Mouse (Mus musculus) embryonic facial prominence, embryonic 12.5 days (tissue): ENCODE measurements at regions not wholly inside any gene's neighbourhood (a gene's known extent, or its start where the extent isn't known, plus 50 kb on each side); places are given as distances from the start of the nearest gene placed in this dataset.
"Not testable (repeated sequence)": the region's sequence is repeated elsewhere in the genome, so short reads cannot be mapped to it uniquely, and the experiment has no call there.

Source experiments
- ATAC-seq: fragments of 200-750 bp; cut with Nextera tagmentation; 2 replicates; pipeline ENCODE4 v1.8.0; 2017; ENCODE audit not compliant: insufficient number of reproducible peaks, insufficient read depth, low FRiP score, low TSS enrichment
- H3K27ac ChIP-seq: fragments of 300-500 bp; sonication (generic); 2 replicates; pipeline ENCODE4 v1.5.1; 2016; ENCODE audit warnings: mild to moderate bottlenecking
- H3K27me3 ChIP-seq: fragments of 300-500 bp; sonication (generic); 2 replicates; pipeline ENCODE4 v1.6.1; 2016; ENCODE audit warnings: mild to moderate bottlenecking, moderate library complexity
- H3K36me3 ChIP-seq: fragments of 300-500 bp; sonication (generic); 2 replicates; pipeline ENCODE4 v1.6.1; 2016; ENCODE audit warnings: mild to moderate bottlenecking
- H3K4me1 ChIP-seq: fragments of 300-500 bp; sonication (generic); 2 replicates; pipeline ENCODE4 v1.6.1; 2016
- H3K4me2 ChIP-seq: fragments of 300-500 bp; sonication (generic); replicated peaks from 2 replicates; pipeline ENCODE4 v1.6.1; 2016; ENCODE audit warnings: mild to moderate bottlenecking, moderate library complexity
- H3K4me3 ChIP-seq: fragments of 300-500 bp; sonication (generic); 2 replicates; pipeline ENCODE4 v1.5.1; 2016; ENCODE audit warnings: mild to moderate bottlenecking
- H3K9ac ChIP-seq: fragments of 300-500 bp; sonication (generic); 2 replicates; pipeline ENCODE4 v1.6.1; 2016; ENCODE audit warnings: mild to moderate bottlenecking, moderate library complexity
- H3K9me3 ChIP-seq: fragments of 300-500 bp; sonication (generic); 2 replicates; pipeline ENCODE4 v1.6.1; 2016; ENCODE audit warnings: mild to moderate bottlenecking, moderate library complexity
- WGBS: fragments of 180-500 bp; shearing (Covaris S2); methylation state at CpG from one replicate; pipeline ENCODE4 v1.1.7; 2016; 5-methylcytosine and 5-hydroxymethylcytosine counted together

- Histone ChIP-seq H3K4me3 (no peak overlapping the region), H3K27ac (no peak overlapping the region), H3K4me2 (no peak overlapping the region), H3K9me3 (no peaks in the 10 kb centered on the region), H3K4me1 (no peaks in the 10 kb centered on the region), H3K36me3 (no peaks in the 10 kb centered on the region), H3K27me3 (no peaks in the 10 kb centered on the region), H3K9ac (no peak overlapping the region)
- WGBS = 84% methylated on average over 1 of the region's 1 CpGs
- ATAC-seq = no peak
Observed at GRCm38 (mm10) chr9:4994549-4995141, 198.6 kb upstream of the Gria4 start.

DNA sequence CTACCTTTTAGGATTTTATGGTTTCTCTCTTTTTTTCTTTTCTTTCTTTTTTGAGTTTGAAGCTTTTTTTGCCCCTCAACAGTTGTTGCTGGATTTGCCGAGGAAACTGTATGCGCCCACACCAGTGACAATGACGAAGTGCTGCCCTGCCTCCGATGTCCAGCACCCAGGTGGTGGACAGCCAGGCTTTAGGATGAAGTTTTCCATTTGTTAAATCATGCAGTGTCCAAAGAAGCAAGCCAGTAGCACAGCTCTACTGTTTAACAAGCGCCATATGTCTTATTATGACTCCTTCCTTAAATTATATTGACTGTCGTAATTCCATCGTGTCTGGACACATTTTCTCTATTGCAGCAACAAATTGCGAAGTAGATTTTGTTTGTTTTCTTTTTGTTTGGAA lies 183.4 kb upstream of the Gria4 start:
- not testable (repeated sequence) for ATAC-seq, H3K27ac ChIP-seq, H3K9ac ChIP-seq, H3K4me1 ChIP-seq, H3K9me3 ChIP-seq, H3K27me3 ChIP-seq, H3K36me3 ChIP-seq, H3K4me2 ChIP-seq, H3K4me3 ChIP-seq
- WGBS = 87% methylated on average over 8 of the region's 8 CpGs

DNA sequence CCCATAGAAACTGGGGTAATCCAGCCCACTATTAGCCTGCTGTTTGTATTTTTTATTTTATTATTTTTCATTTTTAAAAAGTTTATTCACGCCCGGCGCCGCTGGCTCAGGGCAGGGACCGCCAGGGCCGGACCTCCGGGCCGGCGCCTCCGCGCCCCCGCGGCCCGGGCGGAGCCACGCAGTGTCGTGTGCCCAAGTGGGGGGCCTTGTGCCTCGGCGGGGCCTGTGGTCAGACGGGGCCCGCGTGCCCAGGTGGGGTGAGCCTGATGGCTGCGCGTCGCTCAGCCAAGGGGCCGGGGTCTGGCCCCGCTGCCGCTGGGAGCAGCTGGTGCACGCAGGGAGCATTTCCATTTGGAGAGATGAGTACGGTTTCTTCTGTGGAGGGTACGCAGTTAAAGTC lies 181.5 kb upstream of the Gria4 start:
- H3K27me3 ChIP-seq = no peaks in the 10 kb centered on the region

DNA sequence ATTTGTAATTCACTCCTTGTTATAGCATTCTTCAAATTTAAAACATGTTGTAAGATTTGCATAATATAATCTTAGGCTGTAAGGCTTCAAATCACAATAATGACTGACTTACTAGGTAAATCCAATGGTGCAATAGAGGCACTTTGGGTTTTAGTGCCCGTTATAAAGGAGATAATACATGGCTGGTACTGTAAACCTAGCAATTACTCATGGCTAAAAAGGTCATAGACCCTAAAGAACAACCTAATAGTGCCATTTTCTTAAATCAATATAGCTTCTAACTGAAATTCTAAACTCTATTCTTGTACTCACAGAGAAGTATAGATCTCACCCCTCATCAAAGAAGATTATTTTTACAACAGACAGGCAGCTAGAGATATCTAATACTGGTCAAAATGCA lies 179.0 kb upstream of the Gria4 start:
- H3K27ac ChIP-seq = no peak overlapping the region
- no peak overlapping the region for H3K4me3 ChIP-seq
- H3K36me3 ChIP-seq = no peaks in the 10 kb centered on the region
- H3K9ac ChIP-seq = no peak overlapping the region
- no peaks in the 10 kb centered on the region for H3K27me3 ChIP-seq
- WGBS = 69% methylated on average over 1 of the region's 1 CpGs
- no peak for ATAC-seq
- no peak overlapping the region for H3K4me2 ChIP-seq
- H3K4me1 ChIP-seq = no peaks in the 10 kb centered on the region
- no peaks in the 10 kb centered on the region for H3K9me3 ChIP-seq

More for the DNA sequence above, 181.5 kb upstream of the Gria4 start:
- no peak overlapping the region for H3K4me2 ChIP-seq
- H3K4me3 ChIP-seq = no peak overlapping the region
- H3K9ac ChIP-seq = no peak overlapping the region
- WGBS = 89% methylated on average over 31 of the region's 31 CpGs
- no peaks in the 10 kb centered on the region for H3K4me1 ChIP-seq
- no peaks in the 10 kb centered on the region for H3K36me3 ChIP-seq
- H3K9me3 ChIP-seq = no peaks in the 10 kb centered on the region
- ATAC-seq = 0 out of 2 replicates have a peak, but pooled peaks have one; percentile 47
- no peak overlapping the region for H3K27ac ChIP-seq

GRCm38 (mm10) chr9:4931861-4932260 lies 135.8 kb upstream of the Gria4 start:
- ATAC-seq, H3K4me3 ChIP-seq, H3K27me3 ChIP-seq, H3K4me1 ChIP-seq, H3K9me3 ChIP-seq, H3K9ac ChIP-seq, H3K27ac ChIP-seq, H3K4me2 ChIP-seq, H3K36me3 ChIP-seq: not testable (repeated sequence)
- 97% methylated on average over 1 of the region's 1 CpGs for WGBS

DNA sequence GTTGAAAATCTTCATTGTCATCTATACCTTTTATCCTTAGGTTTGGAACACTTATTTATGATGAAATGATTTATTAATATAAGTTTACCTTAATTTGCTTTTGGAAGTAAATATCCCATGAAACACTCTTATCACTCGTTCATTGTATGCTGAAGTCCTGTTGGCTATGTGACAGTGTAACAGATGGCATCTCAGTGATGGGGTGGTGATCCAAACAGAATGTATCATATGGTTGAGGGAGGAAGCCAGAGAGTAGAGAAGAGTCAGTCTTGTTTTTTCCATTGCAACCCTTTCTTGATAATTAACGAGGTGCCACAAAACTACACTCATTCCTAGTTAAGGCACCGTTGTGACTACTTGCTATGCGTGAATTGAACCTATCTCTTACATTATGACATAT lies 134.3 kb upstream of the Gria4 start:
- Histone ChIP-seq H3K9me3 (no peaks in the 10 kb centered on the region), H3K27ac (no peak overlapping the region), H3K4me3 (no peak overlapping the region), H3K36me3 (no peaks in the 10 kb centered on the region), H3K9ac (no peak overlapping the region), H3K4me1 (no peaks in the 10 kb centered on the region), H3K4me2 (no peak overlapping the region), H3K27me3 (no peaks in the 10 kb centered on the region)
- 88% methylated on average over 4 of the region's 4 CpGs for WGBS
- no peak for ATAC-seq

DNA sequence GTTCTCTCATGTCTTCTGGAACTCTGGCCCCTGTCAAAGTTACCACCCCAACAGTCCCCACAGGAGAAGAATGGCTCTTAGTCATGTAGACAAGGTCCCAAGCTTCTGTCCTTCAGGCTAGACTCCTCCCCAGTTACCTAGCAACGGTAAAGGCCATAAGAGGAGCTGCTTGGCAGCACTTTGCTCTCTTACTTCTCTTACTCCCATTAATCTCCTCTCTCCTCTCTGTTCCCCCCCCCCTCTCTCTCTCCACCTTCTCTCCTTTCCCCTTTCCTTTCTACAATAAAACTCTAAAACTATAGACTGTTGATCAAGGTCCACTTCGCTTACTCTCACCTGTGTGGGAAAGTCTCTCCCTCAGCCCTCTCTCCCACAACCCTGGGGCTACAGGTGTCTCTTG lies 114.5 kb upstream of the Gria4 start:
- WGBS = 84% methylated on average over 2 of the region's 2 CpGs
- Histone ChIP-seq H3K4me2 (no peak overlapping the region), H3K9me3 (no peaks in the 10 kb centered on the region), H3K9ac (no peak overlapping the region), H3K4me3 (no peak overlapping the region), H3K27ac (no peak overlapping the region), H3K4me1 (no peaks in the 10 kb centered on the region), H3K36me3 (no peaks in the 10 kb centered on the region), H3K27me3 (no peaks in the 10 kb centered on the region)
- ATAC-seq = no peak

GRCm38 (mm10) chr9:4885479-4885878 lies 89.4 kb upstream of the Gria4 start:
- no peak overlapping the region for H3K27ac ChIP-seq
- no peaks in the 10 kb centered on the region for H3K27me3 ChIP-seq
- no peaks in the 10 kb centered on the region for H3K36me3 ChIP-seq
- no peak overlapping the region for H3K4me3 ChIP-seq
- H3K4me1 ChIP-seq = no peaks in the 10 kb centered on the region
- 93% methylated on average over 1 of the region's 1 CpGs for WGBS
- H3K9me3 ChIP-seq = no peaks in the 10 kb centered on the region
- H3K9ac ChIP-seq = no peak overlapping the region
- ATAC-seq = no peak
- H3K4me2 ChIP-seq = no peak overlapping the region
